ENCODE assay signal across 9 mouse cellular contexts in genomic region chr12:3723762-3724161, GRCm38 (mm10).
DNase-seq lines count a peak whose midpoint lies in the region; ATAC-seq and TF ChIP-seq lines count a peak whose summit lies in the region.
"Had no signal": no experiment of that assay in that cellular context is flagged by ENCODE, and none has a peak within 500 bp of the region (broad histone marks: within the 10 kb centered on the region; RNA-seq: fewer than 3 reads in every experiment).

No protein-coding gene starts in this region.

- H3K27me3 ChIP-seq in forebrain, embryonic 14.5 days (replicated peaks; ENCODE audit: control insufficient read depth, insufficient read depth, low read length), result no peaks in the 10 kb centered on the region
- H3K27me3 ChIP-seq in forebrain, embryonic 10.5 days (ENCODE audit: poor library complexity, severe bottlenecking), result no peaks in the 10 kb centered on the region
- no peaks in the 10 kb centered on the region for H3K27me3 ChIP-seq in midbrain, embryonic 12.5 days
- no peaks in the 10 kb centered on the region for H3K27me3 ChIP-seq in midbrain, embryonic 11.5 days (ENCODE audit: control insufficient read depth, insufficient read depth, low read length)
- H3K27me3 ChIP-seq in cerebellum, adult 2 months (ENCODE audit: control insufficient read depth, insufficient read depth, low read length), result no peaks in the 10 kb centered on the region

- H3K4me3 ChIP-seq in forebrain, embryonic 14.5 days (ENCODE audit: low read depth, low read length), result no peak overlapping the region
- H3K4me3 ChIP-seq in forebrain, embryonic 10.5 days, result no peak overlapping the region
- H3K4me3 ChIP-seq in midbrain, embryonic 12.5 days, result no peak overlapping the region
- H3K4me3 ChIP-seq in midbrain, embryonic 11.5 days (ENCODE audit: low read depth, low read length), result no peak overlapping the region
- H3K4me3 ChIP-seq in cerebellum, adult 2 months (replicated peaks; ENCODE audit: insufficient read depth, low read depth, low read length), result no peak overlapping the region

- no peak overlapping the region for H3K4me2 ChIP-seq in forebrain, embryonic 14.5 days (ENCODE audit: low read length)
- H3K4me2 ChIP-seq in midbrain, embryonic 12.5 days (replicated peaks), result no peak overlapping the region
- H3K4me2 ChIP-seq in midbrain, embryonic 11.5 days, result no peak overlapping the region

- 6% methylated on average over 3 of the region's 3 CpGs for WGBS in forebrain, embryonic 14.5 days
- WGBS in forebrain, embryonic 10.5 days, result 84% methylated on average over 3 of the region's 3 CpGs
- WGBS in midbrain, embryonic 12.5 days, result 79% methylated on average over 3 of the region's 3 CpGs
- 68% methylated on average over 3 of the region's 3 CpGs for WGBS in midbrain, embryonic 11.5 days
- 12% methylated on average over 3 of the region's 3 CpGs for WGBS in cerebellum, adult 2 months

- TF ChIP-seq POLR2A in cerebellum, adult 2 months (IDR thresholded peaks at IDR 0.05; ENCODE audit: borderline replicate concordance, insufficient read depth, low read length), result no peak

- H3K9me3 ChIP-seq in forebrain, embryonic 14.5 days (replicated peaks; ENCODE audit: control insufficient read depth, low read length), result no peaks in the 10 kb centered on the region
- no peaks in the 10 kb centered on the region for H3K9me3 ChIP-seq in forebrain, embryonic 10.5 days
- no peaks in the 10 kb centered on the region for H3K9me3 ChIP-seq in midbrain, embryonic 12.5 days
- H3K9me3 ChIP-seq in midbrain, embryonic 11.5 days (ENCODE audit: control insufficient read depth, low read length), result no peaks in the 10 kb centered on the region

- ATAC-seq in forebrain, embryonic 14.5 days, result no peak
- ATAC-seq in midbrain, embryonic 12.5 days (ENCODE audit: low FRiP score, low read depth), result no peak
- no peak for ATAC-seq in midbrain, embryonic 11.5 days (ENCODE audit: low FRiP score)

- 0 out of 2 replicates have a peak, but pooled peaks cover 3% of the 10 kb centered on the region for H3K36me3 ChIP-seq in forebrain, embryonic 14.5 days (ENCODE audit: control insufficient read depth, insufficient read depth, low read length)
- peaks cover 5% of the 10 kb centered on the region for H3K36me3 ChIP-seq in forebrain, embryonic 10.5 days (replicated peaks)
- H3K36me3 ChIP-seq in midbrain, embryonic 12.5 days, result no peaks in the 10 kb centered on the region
- H3K36me3 ChIP-seq in midbrain, embryonic 11.5 days (ENCODE audit: control insufficient read depth, insufficient read depth, low read length), result no peaks in the 10 kb centered on the region

- H3K27ac ChIP-seq in forebrain, embryonic 14.5 days (ENCODE audit: low read depth, low read length), result no peak overlapping the region
- H3K27ac ChIP-seq in forebrain, embryonic 10.5 days, result no peak overlapping the region
- H3K27ac ChIP-seq in midbrain, embryonic 12.5 days (replicated peaks), result 0 out of 2 replicates have a peak overlapping the region, but pooled peaks have one; percentile 20
- H3K27ac ChIP-seq in midbrain, embryonic 11.5 days (ENCODE audit: low read depth, low read length), result no peak overlapping the region
- no peak overlapping the region for H3K27ac ChIP-seq in cerebellum, adult 2 months (ENCODE audit: insufficient read depth, low read length)

- DNase-seq in forebrain, embryonic 14.5 days (ENCODE audit: low spot score), result peak; percentile 78
- DNase-seq in forebrain, embryonic 10.5 days (ENCODE audit: extremely low spot score, low spot score), result no peak
- DNase-seq in midbrain, embryonic 11.5 days (ENCODE audit: low spot score, missing footprints), result no peak
- peak; percentile 77 to 78 for DNase-seq in cerebellum, adult 2 months
- peak; percentile 82 for DNase-seq in kidney, postnatal 14 days
- DNase-seq in layer of hippocampus, adult 18-20 months (ENCODE audit: low spot score in 2 of 2), result no peak
- no peak for DNase-seq in left cerebral cortex, postnatal 25 days (ENCODE audit: low spot score in 2 of 2)
- DNase-seq: liver had no signal

- intact Hi-C loops in left cerebral cortex, postnatal 25 days (cut with DNase I), result no loop called here

- H3K4me1 ChIP-seq in forebrain, embryonic 14.5 days (ENCODE audit: control insufficient read depth, insufficient read depth, low read length), result no peaks in the 10 kb centered on the region
- H3K4me1 ChIP-seq in forebrain, embryonic 10.5 days, result 0 out of 2 replicates have a peak, but pooled peaks cover 5% of the 10 kb centered on the region
- H3K4me1 ChIP-seq in midbrain, embryonic 12.5 days, result no peaks in the 10 kb centered on the region
- H3K4me1 ChIP-seq in midbrain, embryonic 11.5 days (ENCODE audit: control insufficient read depth, insufficient read depth, low read length), result no peaks in the 10 kb centered on the region
- peaks cover 6% of the 10 kb centered on the region; the same call in 1 of the 2 replicates for H3K4me1 ChIP-seq in cerebellum, adult 2 months (ENCODE audit: control insufficient read depth, insufficient read depth, low read length)

- H3K9ac ChIP-seq in forebrain, embryonic 14.5 days (ENCODE audit: low read length), result no peak overlapping the region
- no peak overlapping the region for H3K9ac ChIP-seq in midbrain, embryonic 12.5 days (replicated peaks)
- no peak overlapping the region for H3K9ac ChIP-seq in midbrain, embryonic 11.5 days (ENCODE audit: low read length)

- TF ChIP-seq CTCF in cerebellum, adult 2 months (IDR thresholded peaks at IDR 0.05; ENCODE audit: borderline replicate concordance, insufficient read depth, low read depth, low read length), result no peak

Comparison
In these comparisons a context has a peak if more than half of its experiments do, and no peak if none do; other contexts are left out.
1. DNase-seq: peak in forebrain, embryonic 14.5 days (single experiment), cerebellum, adult 2 months (2 of 2) and kidney, postnatal 14 days (single experiment); none in forebrain, embryonic 10.5 days (single experiment), midbrain, embryonic 11.5 days (single experiment), layer of hippocampus, adult 18-20 months (0 of 2) and left cerebral cortex, postnatal 25 days (0 of 2).